Mouse (Mus musculus) ES-Bruce4 (cell line): ENCODE measurements around the gene Ttll1. TPM values are rescaled to one million over a fixed set of nuclear protein-coding genes. Genes with fewer than 3 reads are reported as not detected.

ENCODE experiments used
- H3K27ac ChIP-seq: 2 replicates; pipeline ENCODE4 v1.5.1; 2012; ENCODE audit warnings: low read length, inconsistent platforms; ENCODE audit not compliant: insufficient read depth
- H3K27me3 ChIP-seq: 2 replicates; pipeline ENCODE4 v1.6.1; 2012; ENCODE audit warnings: mild to moderate bottlenecking, low read length, inconsistent platforms; ENCODE audit not compliant: control insufficient read depth, poor library complexity, insufficient read depth, severe bottlenecking
- H3K36me3 ChIP-seq: 2 replicates; pipeline ENCODE4 v1.6.1; 2012; ENCODE audit warnings: inconsistent platforms, mild to moderate bottlenecking, low read length, moderate library complexity; ENCODE audit not compliant: control insufficient read depth, poor library complexity, insufficient read depth, severe bottlenecking
- H3K4me1 ChIP-seq: one replicate; pipeline ENCODE4 v1.8.1; 2011; ENCODE audit warnings: low read length; ENCODE audit not compliant: control insufficient read depth, insufficient read depth
- H3K4me3 ChIP-seq: 2 replicates; pipeline ENCODE4 v1.5.1; 2011; ENCODE audit warnings: low read depth, mild to moderate bottlenecking, low read length
- H3K9ac ChIP-seq: 2 replicates; pipeline ENCODE4 v1.6.1; 2012; ENCODE audit warnings: low read depth, mild to moderate bottlenecking, inconsistent platforms; ENCODE audit not compliant: poor library complexity, severe bottlenecking
- H3K9me3 ChIP-seq: replicated peaks from 2 replicates; pipeline ENCODE4 v1.6.1; 2012; ENCODE audit warnings: mild to moderate bottlenecking, low read length, inconsistent platforms; ENCODE audit not compliant: control insufficient read depth, poor library complexity, insufficient read depth, severe bottlenecking
- CTCF ChIP-seq: IDR thresholded peaks from one replicate; pipeline ENCODE4 v1.8.1; 2011; ENCODE audit warnings: low read depth, low read length
- EP300 ChIP-seq: IDR thresholded peaks from 2 replicates; pipeline ENCODE4 v1.6.1; 2011; ENCODE audit warnings: low read depth, low read length; ENCODE audit not compliant: insufficient read depth
- POLR2A ChIP-seq: IDR thresholded peaks from one replicate; pipeline ENCODE4 v1.8.1; 2011; ENCODE audit warnings: low read length; ENCODE audit not compliant: insufficient read depth
- polyA plus RNA-seq: library from polyadenylated mRNA; stranded (reverse); fragments of >200 nt; gene quantifications from 2 replicates; pipeline ENCODE4 v1.2.4, GENCODE M21; 2011; ENCODE audit warnings: low read depth; ENCODE audit not compliant: missing spikeins, insufficient read depth, insufficient read length

The Ttll1 gene
- polyA plus RNA-seq, 1 experiment: 13.6 TPM

GRCm38 (mm10) chr15:83541647-83542287, 31.1 kb upstream of the Ttll1 start:
- no peaks in the 10 kb centered on the region for H3K4me1 ChIP-seq
- no peaks in the 10 kb centered on the region for H3K27me3 ChIP-seq
- H3K9ac ChIP-seq: no peak overlapping the region
- H3K36me3 ChIP-seq: no peaks in the 10 kb centered on the region
- TF ChIP-seq EP300 (no peak), CTCF (no peak), POLR2A (no peak)
- no peaks in the 10 kb centered on the region for H3K9me3 ChIP-seq
- H3K4me3 ChIP-seq: no peak overlapping the region
- no peak overlapping the region for H3K27ac ChIP-seq

DNA sequence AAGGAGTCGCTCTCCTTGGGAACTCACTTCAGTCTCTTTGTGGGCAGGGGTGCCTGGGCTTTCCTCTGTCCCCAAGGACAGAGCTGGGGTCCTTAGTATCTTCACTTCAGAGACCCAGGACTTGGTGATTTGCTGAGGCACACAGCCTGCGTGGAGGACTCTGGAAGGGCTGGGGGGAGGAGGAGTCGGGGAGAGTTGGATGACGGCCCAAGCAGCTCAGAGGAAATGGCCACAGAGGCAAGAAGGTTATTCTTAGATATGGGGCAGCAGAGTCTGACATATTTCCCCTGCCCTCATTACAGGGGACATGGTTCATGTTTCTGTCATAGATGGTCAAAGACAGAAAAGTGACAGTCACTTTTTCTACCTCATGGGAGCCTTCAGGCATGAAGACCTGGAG, 29.2 kb upstream of the Ttll1 start:
- Histone ChIP-seq H3K4me3 (no peak overlapping the region), H3K36me3 (no peaks in the 10 kb centered on the region), H3K27ac (no peak overlapping the region), H3K4me1 (peaks cover 5% of the 10 kb centered on the region), H3K9ac (no peak overlapping the region), H3K9me3 (no peaks in the 10 kb centered on the region), H3K27me3 (no peaks in the 10 kb centered on the region)
- TF ChIP-seq POLR2A (no peak), CTCF (no peak), EP300 (no peak)

- no peak for TF ChIP-seq POLR2A
- no peaks in the 10 kb centered on the region for H3K9me3 ChIP-seq
These were observed 28.2 kb upstream of the Ttll1 start for GRCm38 (mm10) chr15:83538855-83539254.

DNA sequence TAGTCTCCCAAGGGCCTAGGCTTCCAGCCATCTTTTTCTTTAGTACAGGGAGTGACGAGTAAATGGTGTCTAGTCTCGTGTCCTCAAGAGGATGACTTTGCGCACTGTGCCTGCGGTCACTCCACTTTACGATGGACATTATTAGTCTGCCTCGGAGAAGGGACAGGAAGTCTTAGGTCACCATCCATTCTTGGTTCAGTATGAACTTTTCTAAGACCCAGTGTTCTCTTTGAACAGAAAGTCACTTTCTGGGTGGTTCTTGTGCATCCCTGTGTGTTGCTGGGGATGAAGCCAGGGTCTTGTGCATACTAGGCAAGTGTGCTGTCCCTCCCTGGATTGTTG, 25.2 kb upstream of the Ttll1 start:
- no peaks in the 10 kb centered on the region for H3K36me3 ChIP-seq
- no peak overlapping the region for H3K4me3 ChIP-seq
- peaks cover 10% of the 10 kb centered on the region for H3K4me1 ChIP-seq
- no peak for TF ChIP-seq EP300
- TF ChIP-seq POLR2A: no peak
- TF ChIP-seq CTCF: no peak
- H3K27ac ChIP-seq: no peak overlapping the region
- no peaks in the 10 kb centered on the region for H3K27me3 ChIP-seq
- H3K9ac ChIP-seq: no peak overlapping the region
- no peaks in the 10 kb centered on the region for H3K9me3 ChIP-seq

More at GRCm38 (mm10) chr15:83538855-83539254, 28.2 kb upstream of the Ttll1 start:
- Histone ChIP-seq H3K9ac (no peak overlapping the region), H3K4me1 (peaks cover 8% of the 10 kb centered on the region), H3K27ac (no peak overlapping the region), H3K27me3 (no peaks in the 10 kb centered on the region), H3K36me3 (no peaks in the 10 kb centered on the region), H3K4me3 (no peak overlapping the region)

DNA sequence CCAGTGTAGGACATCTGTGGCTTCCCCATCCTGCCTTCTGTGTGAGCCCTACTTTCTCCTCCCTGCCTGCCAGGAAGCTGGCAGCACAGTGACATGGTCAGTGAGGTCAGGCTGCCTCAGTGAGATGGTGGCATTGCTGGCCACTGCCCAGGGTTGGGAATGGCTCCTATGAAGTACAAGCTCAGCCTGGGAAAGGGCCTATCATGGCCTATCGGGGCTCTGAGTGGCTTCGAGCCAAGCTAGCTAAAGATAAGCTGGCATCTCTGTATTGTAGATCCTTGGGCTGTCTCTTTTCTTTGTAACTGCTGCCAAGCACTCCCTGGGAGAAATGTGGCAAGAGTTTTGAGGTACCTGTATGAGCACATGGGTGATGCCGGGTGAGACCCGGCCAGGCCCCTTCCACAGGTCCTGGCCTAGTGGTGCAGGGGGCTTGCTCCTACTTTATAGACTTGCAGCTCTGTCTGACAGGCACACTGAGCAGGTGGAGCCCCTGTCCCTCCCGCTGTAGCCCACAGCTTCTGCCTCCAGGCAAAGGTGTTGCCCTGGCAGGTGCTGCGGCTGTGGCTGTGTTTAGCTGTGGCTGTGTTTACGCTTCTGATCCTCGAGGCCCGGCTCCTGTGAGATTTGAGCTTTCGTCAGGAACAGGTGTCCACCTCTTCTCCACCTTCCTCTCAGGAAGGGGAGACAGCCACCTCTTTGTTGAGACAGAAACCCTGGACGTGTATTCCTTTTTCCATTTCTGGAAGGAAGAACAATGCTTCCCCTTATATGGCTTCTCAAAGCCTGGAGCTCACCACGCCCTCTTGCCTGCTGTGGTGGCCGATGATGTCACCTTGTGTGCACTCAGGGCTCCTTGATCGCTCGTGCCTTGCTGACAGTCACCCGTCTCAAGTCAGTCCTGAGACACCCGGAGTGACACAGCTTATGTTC, 24.5 kb upstream of the Ttll1 start:
- no peaks in the 10 kb centered on the region for H3K27me3 ChIP-seq
- H3K9me3 ChIP-seq: no peaks in the 10 kb centered on the region
- peaks cover 10% of the 10 kb centered on the region for H3K4me1 ChIP-seq
- no peak overlapping the region for H3K9ac ChIP-seq
- TF ChIP-seq POLR2A: no peak
- peak; percentile 71 for TF ChIP-seq EP300
- no peaks in the 10 kb centered on the region for H3K36me3 ChIP-seq
- H3K27ac ChIP-seq: no peak overlapping the region
- H3K4me3 ChIP-seq: no peak overlapping the region

- Histone ChIP-seq H3K9me3 (no peaks in the 10 kb centered on the region), H3K27me3 (no peaks in the 10 kb centered on the region), H3K36me3 (no peaks in the 10 kb centered on the region), H3K27ac (no peak overlapping the region), H3K9ac (no peak overlapping the region), H3K4me1 (peaks cover 10% of the 10 kb centered on the region), H3K4me3 (no peak overlapping the region)
- no peak for TF ChIP-seq CTCF
- TF ChIP-seq POLR2A: no peak
- no peak for TF ChIP-seq EP300
These were observed 21.9 kb upstream of the Ttll1 start for GRCm38 (mm10) chr15:83532606-83533005.
